Mouse (Mus musculus) ovary, postnatal 36 days (tissue): ENCODE data around the gene Brf1.

Source experiments
- DNase-seq: peaks from one replicate; pipeline ENCODE4 v3.0.0; 2022; ENCODE audit warnings: low spot score, mixed read lengths

Gene Brf1

GRCm38 (mm10) chr12:113000294-113001132 is at the start of gene Brf1:
TSS of gene Brf1 (minus strand) at chr12:113000704.
- DNase-seq = peak; percentile 97

DNA sequence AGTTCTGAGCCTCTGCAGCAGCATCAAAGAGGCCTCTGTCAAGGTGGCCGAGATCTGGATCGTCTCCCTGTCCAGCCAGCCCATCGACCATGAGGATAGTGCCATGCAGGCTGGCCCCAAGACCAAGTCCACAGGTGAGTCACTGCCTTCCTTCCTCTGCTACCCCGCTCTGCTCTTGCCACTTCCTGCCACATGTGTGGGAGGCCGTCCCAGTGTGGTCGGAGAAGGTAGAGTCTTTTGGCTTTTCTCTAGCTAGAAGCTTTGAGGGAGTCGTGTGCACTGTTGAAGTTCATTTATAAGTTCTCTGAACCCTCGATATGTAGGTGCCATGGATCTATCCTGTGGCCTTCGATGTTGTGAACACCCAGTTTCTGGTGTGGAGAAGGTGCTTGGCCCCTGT is 49.3 kb upstream of the Brf1 start:
- DNase-seq = no peak

DNA sequence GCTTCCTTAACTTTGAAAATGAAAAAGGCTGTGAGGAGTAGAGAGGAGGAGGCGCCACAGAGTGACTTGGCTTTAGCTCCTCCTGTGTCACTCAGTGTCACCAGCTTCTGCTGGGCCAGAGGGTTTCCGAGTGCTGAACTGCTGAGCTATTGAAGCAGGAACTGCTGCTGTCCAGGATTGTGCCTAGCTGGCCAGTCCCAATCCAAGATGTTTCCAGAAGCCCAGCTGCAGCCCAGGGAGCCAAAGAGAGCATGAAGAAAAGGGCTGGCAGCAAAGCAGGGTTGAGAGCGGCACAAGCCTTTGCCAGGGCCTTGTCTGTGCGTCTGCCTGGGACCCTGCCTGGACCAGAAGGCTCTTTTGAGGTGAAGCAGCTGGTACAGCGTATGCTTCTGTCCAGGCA is 47.6 kb upstream of the Brf1 start:
- no peak for DNase-seq

- DNase-seq = no peak
Observed at GRCm38 (mm10) chr12:113046861-113047260, 46.4 kb upstream of the Brf1 start.

DNA sequence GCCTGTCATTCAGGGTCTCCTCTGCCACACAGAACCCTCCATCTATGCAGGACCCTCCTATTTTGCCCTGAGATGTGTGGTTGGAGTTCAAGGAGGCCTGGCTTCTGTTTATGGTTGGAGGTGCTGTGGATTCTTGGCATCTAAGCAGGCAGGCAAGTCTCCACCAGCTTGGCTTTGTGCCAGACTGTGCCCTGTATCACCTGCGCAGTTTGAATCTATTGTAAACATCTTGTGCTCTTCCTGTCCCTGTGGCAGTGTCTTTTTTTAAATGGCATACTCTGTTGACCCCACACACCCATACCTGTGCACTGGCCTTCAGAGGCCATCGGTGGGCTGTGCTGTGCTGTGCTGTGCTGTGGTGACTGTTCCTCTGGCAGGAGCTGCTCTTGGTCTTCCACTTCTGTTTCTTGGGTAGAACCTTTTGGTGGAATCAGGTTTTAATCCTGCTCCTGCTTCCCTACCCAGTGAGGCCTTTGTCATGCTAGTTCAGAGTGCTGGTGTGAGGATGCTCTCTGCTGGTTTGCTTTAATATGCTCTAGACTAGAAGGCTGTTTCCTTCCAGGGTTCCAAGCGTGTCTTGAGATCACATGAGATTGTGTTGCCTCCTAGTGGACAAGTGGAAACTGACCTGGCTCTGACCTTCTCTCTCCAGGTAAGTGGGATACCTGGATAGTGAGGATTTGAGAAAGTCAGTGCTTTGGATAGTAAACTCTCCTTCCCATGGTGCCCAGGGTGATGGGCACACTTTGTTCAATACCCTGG is 44.6 kb upstream of the Brf1 start:
- no peak for DNase-seq

GRCm38 (mm10) chr12:113042543-113042942 is 42.0 kb upstream of the Brf1 start:
- no peak for DNase-seq

- no peak for DNase-seq
Observed at GRCm38 (mm10) chr12:113041481-113042439, 41.3 kb upstream of the Brf1 start.

GRCm38 (mm10) chr12:113038414-113038813 is 37.9 kb upstream of the Brf1 start:
- DNase-seq = no peak

DNA sequence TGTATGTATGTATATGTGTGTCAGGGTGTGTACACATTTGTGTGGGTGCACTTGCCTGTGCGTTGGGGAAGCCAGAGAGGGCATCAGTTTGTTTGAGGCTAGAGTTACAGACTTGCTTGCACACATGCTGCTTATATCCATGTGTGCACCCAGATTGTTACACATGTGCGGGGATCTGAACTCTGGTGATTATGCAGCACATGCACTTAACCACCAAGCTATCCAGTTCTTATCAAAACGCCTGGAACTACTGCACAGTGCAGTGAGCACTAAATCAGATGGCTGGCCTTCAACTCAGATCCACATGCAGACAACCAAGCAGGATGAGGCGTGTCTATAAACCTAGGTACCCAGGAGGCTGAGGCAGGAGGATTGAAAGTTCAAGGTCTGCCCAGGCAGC is 36.5 kb upstream of the Brf1 start:
- DNase-seq = no peak

DNA sequence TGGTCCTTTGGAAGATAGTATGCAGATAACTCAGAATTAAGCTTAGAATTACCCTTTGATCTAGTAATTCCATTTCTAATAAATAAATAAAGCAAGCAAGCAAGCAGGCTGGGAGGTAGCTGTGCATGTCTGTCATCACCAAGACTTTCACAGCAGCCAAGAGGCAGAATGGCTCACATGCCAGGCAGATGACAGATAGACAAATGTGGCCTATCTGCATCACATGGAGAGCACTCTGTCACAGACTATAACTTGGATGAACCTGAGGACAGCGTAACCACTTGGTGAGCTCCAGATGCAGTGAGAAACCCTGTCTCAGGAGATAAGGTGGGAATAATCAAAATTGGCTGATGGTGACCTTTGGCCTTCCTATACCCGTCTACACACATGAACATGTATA is 34.6 kb upstream of the Brf1 start:
- no peak for DNase-seq

- DNase-seq = peak; percentile 55
Observed at GRCm38 (mm10) chr12:113032296-113033250, 32.1 kb upstream of the Brf1 start.

- DNase-seq = no peak
Observed at GRCm38 (mm10) chr12:113031441-113031840, 30.9 kb upstream of the Brf1 start.

DNA sequence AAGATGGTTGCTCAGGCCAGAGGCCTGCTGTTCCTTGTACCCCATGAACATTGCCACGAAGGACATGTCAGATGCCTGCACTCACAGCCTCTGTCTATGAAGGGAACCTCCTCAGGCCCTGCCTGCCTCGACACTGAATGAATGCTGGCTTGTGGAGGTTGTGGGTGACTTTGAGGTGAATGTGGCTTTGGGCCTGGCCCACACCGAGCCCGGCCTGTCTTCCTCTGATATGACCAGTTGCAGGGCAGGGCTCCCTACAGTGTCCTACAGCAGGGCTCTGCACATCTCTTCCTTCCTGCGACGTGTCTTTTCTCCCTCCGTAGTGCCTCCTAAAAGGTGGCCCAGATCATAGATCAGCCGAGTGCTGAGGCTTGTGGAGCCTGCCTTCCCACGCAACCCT is 30.5 kb upstream of the Brf1 start:
- DNase-seq = no peak

DNA sequence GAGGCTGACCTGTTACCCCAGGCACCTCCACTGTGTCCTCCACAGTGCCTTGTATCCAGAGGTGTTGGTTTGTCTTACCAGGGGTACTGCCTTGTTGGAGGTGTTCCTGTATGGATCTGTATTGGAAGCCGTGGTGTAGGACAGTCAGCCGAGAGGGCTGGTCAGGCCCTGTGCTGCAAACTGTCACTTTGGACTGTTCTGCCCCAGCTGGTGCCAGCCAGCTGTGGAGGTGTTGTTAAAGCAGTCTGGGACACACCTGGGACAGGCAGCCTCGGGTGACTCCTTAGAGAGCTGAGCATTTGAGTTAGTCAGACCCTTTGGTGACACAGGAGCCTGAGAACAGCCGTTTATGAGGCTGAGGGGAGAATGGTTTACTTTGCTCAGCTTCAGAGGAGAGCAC is 29.5 kb upstream of the Brf1 start:
- no peak for DNase-seq

DNA sequence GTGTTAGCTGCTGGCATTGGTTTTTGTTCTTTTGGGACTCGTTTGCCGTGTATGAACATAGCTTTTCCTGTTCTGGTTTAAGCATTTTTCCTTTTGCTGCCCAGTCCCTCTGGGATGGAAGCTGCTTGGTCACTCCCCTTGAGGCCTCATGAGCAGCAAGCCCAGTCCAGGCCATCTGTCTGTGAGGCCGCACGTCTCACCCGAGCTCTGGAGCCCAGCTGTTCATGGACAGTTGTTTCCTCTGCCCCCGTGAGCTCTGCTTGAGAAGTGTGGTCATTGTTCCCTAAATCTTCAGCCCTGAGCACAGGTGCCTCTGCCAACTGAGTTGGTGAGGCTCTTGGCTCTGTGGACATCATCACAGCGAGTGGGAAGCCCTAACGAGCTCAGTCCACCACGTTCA is 28.4 kb upstream of the Brf1 start:
- no peak for DNase-seq

DNA sequence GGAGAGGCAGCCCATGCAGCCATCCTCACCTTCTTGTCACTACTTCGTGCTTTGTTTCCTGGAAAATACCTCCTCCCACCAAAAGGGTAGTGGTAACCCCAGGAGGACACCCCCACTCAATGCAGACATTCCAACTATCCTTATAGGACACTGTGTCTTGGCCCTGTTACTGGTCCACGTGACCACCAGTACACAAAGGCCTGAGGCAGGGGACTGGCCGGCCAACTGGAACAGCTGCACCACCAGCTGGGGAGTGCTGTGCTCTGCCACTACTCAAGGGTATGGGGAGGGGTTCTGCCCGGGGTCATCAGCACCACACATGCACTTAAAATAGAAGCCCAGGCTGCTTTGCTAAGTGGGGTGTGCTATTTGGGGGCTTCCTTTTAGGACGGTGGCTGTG is 27.6 kb upstream of the Brf1 start:
- DNase-seq = no peak

DNA sequence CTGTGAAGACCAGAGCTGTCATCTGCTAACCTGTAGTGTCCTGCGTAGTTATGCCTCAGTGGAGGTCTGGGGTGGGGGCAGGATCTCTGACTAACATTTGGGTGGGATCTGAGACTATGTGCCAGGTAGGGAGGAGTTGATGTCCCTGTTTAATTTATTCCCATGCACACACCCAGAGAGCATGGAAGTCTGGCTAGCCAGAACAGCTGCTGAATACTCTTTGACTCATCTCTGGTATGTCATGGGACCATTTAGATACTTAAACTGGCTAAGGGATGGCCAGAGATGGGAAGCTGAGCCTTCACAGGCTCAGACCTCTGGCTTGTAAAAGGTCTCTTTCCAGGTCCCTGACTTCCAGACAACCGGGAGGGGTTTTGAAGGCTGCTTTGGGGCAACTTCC is 27.0 kb upstream of the Brf1 start:
- no peak for DNase-seq

DNA sequence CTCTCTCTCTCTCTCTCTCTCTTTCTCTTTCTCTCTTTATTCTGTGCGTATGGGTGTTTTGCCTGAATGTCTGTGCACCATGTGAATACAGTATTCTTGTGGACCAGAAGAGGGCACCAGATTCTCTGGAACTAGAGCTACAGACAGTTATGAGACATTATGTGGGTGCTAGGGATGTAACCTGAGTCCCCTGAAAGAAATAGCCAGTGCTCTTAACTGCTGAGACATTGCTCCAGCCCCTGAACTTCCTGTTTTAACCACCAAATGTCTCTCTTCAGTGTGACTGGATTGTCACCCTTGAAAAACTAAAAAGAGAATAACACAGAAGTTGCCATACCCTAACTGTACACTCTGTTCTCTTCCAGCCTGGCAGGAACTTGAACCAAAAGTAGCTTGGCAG is 26.1 kb upstream of the Brf1 start:
- DNase-seq = no peak

- no peak for DNase-seq
Observed at GRCm38 (mm10) chr12:113023082-113023481, 22.6 kb upstream of the Brf1 start.

GRCm38 (mm10) chr12:113021488-113021887 is 21.0 kb upstream of the Brf1 start:
- DNase-seq = no peak

DNA sequence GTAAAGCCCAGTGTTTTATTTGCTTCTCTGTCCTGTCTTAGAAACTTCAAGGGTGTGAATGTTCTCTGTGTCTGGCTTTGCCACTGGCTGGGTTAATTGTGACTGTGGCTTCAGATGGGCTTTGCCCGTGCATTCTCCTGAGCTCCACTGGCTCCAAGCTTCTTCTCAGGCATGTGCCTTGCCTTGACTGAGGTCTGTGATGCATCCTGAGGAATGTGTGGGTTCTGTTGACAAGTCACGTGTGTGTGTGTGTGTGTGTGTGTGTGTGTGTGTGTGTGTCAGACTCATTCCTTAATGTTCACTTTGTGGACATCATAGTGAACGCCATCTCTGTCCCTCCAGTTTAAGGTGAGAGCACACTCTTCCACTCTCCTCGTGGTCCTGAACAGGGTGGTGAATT is 18.3 kb upstream of the Brf1 start:
- no peak for DNase-seq
